10 mouse cellular contexts compared by ENCODE assay signal in genomic region chr15:97164616-97165015, GRCm38 (mm10).
DNase-seq lines count a peak whose midpoint lies in the region; ATAC-seq lines count a peak whose summit lies in the region.
"Had no signal": no experiment of that assay in that cellular context is flagged by ENCODE, and none has a peak within 500 bp of the region (broad histone marks: within the 10 kb centered on the region; RNA-seq: fewer than 3 reads in every experiment).

No protein-coding gene starts in this region.

- H3K9me3 ChIP-seq in limb, embryonic 12.5 days: no peaks in the 10 kb centered on the region
- H3K9me3 ChIP-seq in limb, embryonic 10.5 days (replicated peaks): no peaks in the 10 kb centered on the region
- H3K9me3 ChIP-seq in kidney, embryonic 14.5 days (ENCODE audit: control insufficient read depth, low read length): no peaks in the 10 kb centered on the region
- H3K9me3 ChIP-seq in forebrain, embryonic 10.5 days: no peaks in the 10 kb centered on the region
- H3K9me3 ChIP-seq: neural tube, embryonic 12.5 days had no signal

- H3K4me3 ChIP-seq in limb, embryonic 12.5 days (replicated peaks): no peak overlapping the region
- no peak overlapping the region for H3K4me3 ChIP-seq in limb, embryonic 10.5 days
- no peak overlapping the region for H3K4me3 ChIP-seq in kidney, embryonic 14.5 days (ENCODE audit: low read length)
- no peak overlapping the region for H3K4me3 ChIP-seq in forebrain, embryonic 10.5 days
- H3K4me3 ChIP-seq: neural tube, embryonic 12.5 days had no signal

- peak overlapping the region; percentile 23; the same call in 1 of the 2 replicates for H3K27ac ChIP-seq in limb, embryonic 12.5 days
- H3K27ac ChIP-seq in limb, embryonic 10.5 days: no peak overlapping the region
- H3K27ac ChIP-seq in kidney, embryonic 14.5 days (ENCODE audit: low read depth, low read length): no peak overlapping the region
- no peak overlapping the region for H3K27ac ChIP-seq in forebrain, embryonic 10.5 days
- H3K27ac ChIP-seq: neural tube, embryonic 12.5 days had no signal

- H3K27me3 ChIP-seq in limb, embryonic 12.5 days: no peaks in the 10 kb centered on the region
- H3K27me3 ChIP-seq in limb, embryonic 10.5 days (ENCODE audit: low read depth, poor library complexity, severe bottlenecking): no peaks in the 10 kb centered on the region
- no peaks in the 10 kb centered on the region for H3K27me3 ChIP-seq in kidney, embryonic 14.5 days (ENCODE audit: control insufficient read depth, insufficient read depth, low read length)
- H3K27me3 ChIP-seq in forebrain, embryonic 10.5 days (ENCODE audit: poor library complexity, severe bottlenecking): no peaks in the 10 kb centered on the region
- H3K27me3 ChIP-seq: neural tube, embryonic 12.5 days had no signal

- 76% methylated on average over 15 of the region's 15 CpGs for WGBS in limb, embryonic 12.5 days
- WGBS in limb, embryonic 10.5 days: 86% methylated on average over 15 of the region's 15 CpGs
- 37% methylated on average over 15 of the region's 15 CpGs for WGBS in kidney, embryonic 14.5 days
- 92% methylated on average over 15 of the region's 15 CpGs for WGBS in forebrain, embryonic 10.5 days

- DNase-seq in limb, embryonic 10.5 days (ENCODE audit: low spot score): no peak
- peak; percentile 85 for DNase-seq in gastrocnemius, adult 18-20 months (ENCODE audit: low spot score)
- DNase-seq in lung, postnatal 10 days: peak; percentile 24
- no peak for DNase-seq in forebrain, embryonic 10.5 days (ENCODE audit: extremely low spot score, low spot score)
- DNase-seq in cerebellum, adult 11 months: no peak
- DNase-seq: cerebellum, postnatal 36 days had no signal

- no peak for ATAC-seq in limb, embryonic 12.5 days (ENCODE audit: insufficient number of reproducible peaks, insufficient read depth, low FRiP score, low TSS enrichment, low read depth)
- 0 out of 2 replicates have a peak, but pooled peaks have one; percentile 52 for ATAC-seq in kidney, embryonic 14.5 days (ENCODE audit: low FRiP score, low TSS enrichment)
- ATAC-seq: activated CD4-positive, CD25-positive, alpha-beta regulatory T cell, adult 4 months had no signal

- H3K36me3 ChIP-seq in limb, embryonic 12.5 days: no peaks in the 10 kb centered on the region
- no peaks in the 10 kb centered on the region for H3K36me3 ChIP-seq in limb, embryonic 10.5 days
- H3K36me3 ChIP-seq in kidney, embryonic 14.5 days (ENCODE audit: control insufficient read depth, insufficient read depth, low read length): no peaks in the 10 kb centered on the region
- no peaks in the 10 kb centered on the region for H3K36me3 ChIP-seq in forebrain, embryonic 10.5 days (replicated peaks)
- H3K36me3 ChIP-seq: neural tube, embryonic 12.5 days had no signal

- no peak overlapping the region for H3K9ac ChIP-seq in limb, embryonic 12.5 days (replicated peaks)
- no peak overlapping the region for H3K9ac ChIP-seq in kidney, embryonic 14.5 days (ENCODE audit: low read depth, low read length)
- H3K9ac ChIP-seq: neural tube, embryonic 12.5 days had no signal

- no peaks in the 10 kb centered on the region for H3K4me1 ChIP-seq in limb, embryonic 12.5 days (replicated peaks)
- H3K4me1 ChIP-seq in limb, embryonic 10.5 days: no peaks in the 10 kb centered on the region; the same call in 1 of the 2 replicates
- peaks cover 4% of the 10 kb centered on the region; the same call in 1 of the 2 replicates for H3K4me1 ChIP-seq in kidney, embryonic 14.5 days (ENCODE audit: control insufficient read depth, insufficient read depth, low read length)
- no peaks in the 10 kb centered on the region for H3K4me1 ChIP-seq in forebrain, embryonic 10.5 days
- H3K4me1 ChIP-seq: neural tube, embryonic 12.5 days had no signal

- H3K4me2 ChIP-seq in limb, embryonic 12.5 days: no peak overlapping the region
- peak overlapping the region; percentile 9 for H3K4me2 ChIP-seq in kidney, embryonic 14.5 days (replicated peaks; ENCODE audit: low read depth, low read length)
- H3K4me2 ChIP-seq: neural tube, embryonic 12.5 days had no signal

Comparison
In these comparisons a context has a peak if more than half of its experiments do, and no peak if none do; other contexts are left out.
1. DNase-seq: peak in gastrocnemius, adult 18-20 months (single experiment) and lung, postnatal 10 days (single experiment); none in limb, embryonic 10.5 days (single experiment), forebrain, embryonic 10.5 days (single experiment) and cerebellum, adult 11 months (single experiment).